Mouse (Mus musculus) neural tube, embryonic 15.5 days (tissue): Measurements from ENCODE around the gene Elovl6. TPM values are rescaled to one million over a fixed set of nuclear protein-coding genes. Genes with fewer than 3 reads are reported as not detected.

Experiments
- ATAC-seq: fragments of 200-750 bp; cut with Nextera tagmentation; 2 replicates; pipeline ENCODE4 v1.8.0; 2017; ENCODE audit warnings: mild to moderate bottlenecking, moderate TSS enrichment, moderate library complexity; ENCODE audit not compliant: low FRiP score
- H3K27ac ChIP-seq: fragments of 300-500 bp; sonication (generic); replicated peaks from 2 replicates; pipeline ENCODE4 v1.5.1; 2015; ENCODE audit warnings: mild to moderate bottlenecking, inconsistent platforms
- H3K27me3 ChIP-seq: fragments of 300-500 bp; sonication (generic); replicated peaks from 2 replicates; pipeline ENCODE4 v1.6.1; 2015; ENCODE audit warnings: inconsistent platforms
- H3K36me3 ChIP-seq: fragments of 300-500 bp; sonication (generic); 2 replicates; pipeline ENCODE4 v1.6.1; 2015; ENCODE audit warnings: inconsistent platforms
- H3K4me1 ChIP-seq: fragments of 300-500 bp; sonication (generic); 2 replicates; pipeline ENCODE4 v1.6.1; 2015; ENCODE audit warnings: inconsistent platforms
- H3K4me2 ChIP-seq: fragments of 300-500 bp; sonication (generic); 2 replicates; pipeline ENCODE4 v1.6.1; 2015; ENCODE audit warnings: inconsistent platforms, mild to moderate bottlenecking, moderate library complexity
- H3K4me3 ChIP-seq: fragments of 300-500 bp; sonication (generic); replicated peaks from 2 replicates; pipeline ENCODE4 v1.5.1; 2015; ENCODE audit warnings: mild to moderate bottlenecking, inconsistent platforms
- H3K9ac ChIP-seq: fragments of 300-500 bp; sonication (generic); replicated peaks from 2 replicates; pipeline ENCODE4 v1.6.1; 2015; ENCODE audit warnings: mild to moderate bottlenecking, inconsistent platforms
- H3K9me3 ChIP-seq: fragments of 300-500 bp; sonication (generic); replicated peaks from 2 replicates; pipeline ENCODE4 v1.6.1; 2016; ENCODE audit warnings: inconsistent platforms
- WGBS: fragments of 180-500 bp; shearing (Covaris S2); methylation state at CpG from one replicate; pipeline ENCODE4 v1.1.7; 2015; ENCODE audit warnings: mixed read lengths; 5-methylcytosine and 5-hydroxymethylcytosine counted together
- polyA plus RNA-seq: library from polyadenylated mRNA; unstranded; fragments of >200 nt; fragmentation: Nextera tagmentation; extraction: Ambion mirVana; gene quantifications from 2 replicates; pipeline ENCODE4 v1.2.1, GENCODE M21; 2015

Gene Elovl6
- polyA plus RNA-seq, 1 experiment from 2014 or later: 41.6 TPM

- Histone ChIP-seq H3K27ac (no peak overlapping the region), H3K4me3 (no peak overlapping the region), H3K4me1 (peaks cover 12% of the 10 kb centered on the region; the same call in 1 of the 2 replicates), H3K36me3 (no peaks in the 10 kb centered on the region), H3K9me3 (no peaks in the 10 kb centered on the region), H3K9ac (no peak overlapping the region), H3K27me3 (no peaks in the 10 kb centered on the region), H3K4me2 (no peak overlapping the region)
- no peak for ATAC-seq
These were observed 118.1 kb downstream of the Elovl6 start for GRCm38 (mm10) chr3:129650293-129650612.

GRCm38 (mm10) chr3:129650931-129651330 is 118.8 kb downstream of the Elovl6 start:
- Histone ChIP-seq H3K27me3 (no peaks in the 10 kb centered on the region), H3K4me2 (no peak overlapping the region), H3K9ac (no peak overlapping the region), H3K36me3 (no peaks in the 10 kb centered on the region), H3K9me3 (no peaks in the 10 kb centered on the region), H3K27ac (no peak overlapping the region), H3K4me3 (no peak overlapping the region), H3K4me1 (peaks cover 9% of the 10 kb centered on the region; the same call in 1 of the 2 replicates)
- WGBS: 21% methylated on average over 1 of the region's 1 CpGs
- no peak for ATAC-seq

GRCm38 (mm10) chr3:129651765-129652164 is 119.6 kb downstream of the Elovl6 start:
- H3K36me3 ChIP-seq: no peaks in the 10 kb centered on the region
- H3K9me3 ChIP-seq: no peaks in the 10 kb centered on the region
- H3K9ac ChIP-seq: no peak overlapping the region
- WGBS: 89% methylated on average over 8 of the region's 8 CpGs
- no peak overlapping the region for H3K4me2 ChIP-seq
- H3K27ac ChIP-seq: no peak overlapping the region
- ATAC-seq: no peak
- H3K4me1 ChIP-seq: peaks cover 9% of the 10 kb centered on the region; the same call in 1 of the 2 replicates
- H3K4me3 ChIP-seq: no peak overlapping the region
- H3K27me3 ChIP-seq: no peaks in the 10 kb centered on the region

- Histone ChIP-seq H3K27me3 (no peaks in the 10 kb centered on the region), H3K36me3 (no peaks in the 10 kb centered on the region), H3K27ac (no peak overlapping the region), H3K4me3 (no peak overlapping the region), H3K4me2 (no peak overlapping the region), H3K9me3 (no peaks in the 10 kb centered on the region), H3K4me1 (peaks cover 5% of the 10 kb centered on the region; the same call in 1 of the 2 replicates), H3K9ac (no peak overlapping the region)
- ATAC-seq: no peak
- WGBS: 93% methylated on average over 4 of the region's 4 CpGs
These were observed 120.3 kb downstream of the Elovl6 start for GRCm38 (mm10) chr3:129652476-129652875.

- H3K4me1 ChIP-seq: no peaks in the 10 kb centered on the region
- no peaks in the 10 kb centered on the region for H3K27me3 ChIP-seq
- no peak overlapping the region for H3K9ac ChIP-seq
- H3K4me2 ChIP-seq: no peak overlapping the region
- H3K27ac ChIP-seq: no peak overlapping the region
- 83% methylated on average over 4 of the region's 4 CpGs for WGBS
- no peaks in the 10 kb centered on the region for H3K36me3 ChIP-seq
- H3K4me3 ChIP-seq: no peak overlapping the region
- H3K9me3 ChIP-seq: no peaks in the 10 kb centered on the region
- ATAC-seq: no peak
These were observed 124.4 kb downstream of the Elovl6 start for GRCm38 (mm10) chr3:129656540-129656939.

- Histone ChIP-seq H3K27me3 (no peaks in the 10 kb centered on the region), H3K9ac (no peak overlapping the region), H3K4me1 (no peaks in the 10 kb centered on the region), H3K4me3 (no peak overlapping the region), H3K4me2 (no peak overlapping the region), H3K9me3 (no peaks in the 10 kb centered on the region), H3K36me3 (no peaks in the 10 kb centered on the region), H3K27ac (no peak overlapping the region)
- WGBS: 84% methylated on average over 9 of the region's 9 CpGs
- no peak for ATAC-seq
These were observed 125.1 kb downstream of the Elovl6 start for GRCm38 (mm10) chr3:129657222-129657621.

- no peak overlapping the region for H3K4me2 ChIP-seq
- no peak overlapping the region for H3K27ac ChIP-seq
- WGBS: 89% methylated on average over 11 of the region's 11 CpGs
These were observed 125.6 kb downstream of the Elovl6 start for GRCm38 (mm10) chr3:129657775-129658174.

GRCm38 (mm10) chr3:129658776-129659175 is 126.6 kb downstream of the Elovl6 start:
- H3K27me3 ChIP-seq: no peaks in the 10 kb centered on the region
- no peaks in the 10 kb centered on the region for H3K36me3 ChIP-seq
- no peaks in the 10 kb centered on the region for H3K9me3 ChIP-seq
- WGBS: 91% methylated on average over 7 of the region's 7 CpGs
- H3K27ac ChIP-seq: no peak overlapping the region
- H3K4me2 ChIP-seq: no peak overlapping the region
- H3K9ac ChIP-seq: no peak overlapping the region
- H3K4me1 ChIP-seq: no peaks in the 10 kb centered on the region
- no peak for ATAC-seq
- no peak overlapping the region for H3K4me3 ChIP-seq

More at GRCm38 (mm10) chr3:129657775-129658174, 125.6 kb downstream of the Elovl6 start:
- H3K4me3 ChIP-seq: no peak overlapping the region
- no peaks in the 10 kb centered on the region for H3K4me1 ChIP-seq
- no peaks in the 10 kb centered on the region for H3K36me3 ChIP-seq
- no peak for ATAC-seq
- H3K9me3 ChIP-seq: no peaks in the 10 kb centered on the region
- H3K27me3 ChIP-seq: no peaks in the 10 kb centered on the region
- H3K9ac ChIP-seq: no peak overlapping the region

GRCm38 (mm10) chr3:129663906-129664305 is 131.8 kb downstream of the Elovl6 start:
- no peaks in the 10 kb centered on the region for H3K36me3 ChIP-seq
- WGBS: 83% methylated on average over 2 of the region's 2 CpGs
- H3K4me1 ChIP-seq: no peaks in the 10 kb centered on the region
- ATAC-seq: no peak
- no peak overlapping the region for H3K27ac ChIP-seq
- H3K27me3 ChIP-seq: no peaks in the 10 kb centered on the region
- H3K4me3 ChIP-seq: no peak overlapping the region
- no peak overlapping the region for H3K9ac ChIP-seq
- H3K4me2 ChIP-seq: no peak overlapping the region
- 0 out of 2 replicates have a peak, but pooled peaks cover 4% of the 10 kb centered on the region for H3K9me3 ChIP-seq

GRCm38 (mm10) chr3:129675923-129676322 is 143.8 kb downstream of the Elovl6 start:
- no peak overlapping the region for H3K27ac ChIP-seq
- no peaks in the 10 kb centered on the region for H3K4me1 ChIP-seq
- 97% methylated on average over 7 of the region's 7 CpGs for WGBS
- H3K4me2 ChIP-seq: no peak overlapping the region
- no peak overlapping the region for H3K9ac ChIP-seq
- H3K36me3 ChIP-seq: no peaks in the 10 kb centered on the region
- H3K9me3 ChIP-seq: no peaks in the 10 kb centered on the region
- no peaks in the 10 kb centered on the region for H3K27me3 ChIP-seq
- H3K4me3 ChIP-seq: no peak overlapping the region
- ATAC-seq: no peak

GRCm38 (mm10) chr3:129680258-129680657 is 148.1 kb downstream of the Elovl6 start:
- Histone ChIP-seq H3K4me1 (no peaks in the 10 kb centered on the region), H3K27ac (no peak overlapping the region), H3K36me3 (no peaks in the 10 kb centered on the region), H3K4me3 (no peak overlapping the region), H3K4me2 (no peak overlapping the region), H3K27me3 (no peaks in the 10 kb centered on the region), H3K9me3 (no peaks in the 10 kb centered on the region), H3K9ac (no peak overlapping the region)
- WGBS: 66% methylated on average over 5 of the region's 5 CpGs
- no peak for ATAC-seq

- Histone ChIP-seq H3K4me2 (no peak overlapping the region), H3K9ac (no peak overlapping the region), H3K27me3 (no peaks in the 10 kb centered on the region), H3K4me1 (0 out of 2 replicates have a peak, but pooled peaks cover 2% of the 10 kb centered on the region), H3K27ac (no peak overlapping the region), H3K9me3 (no peaks in the 10 kb centered on the region), H3K36me3 (no peaks in the 10 kb centered on the region), H3K4me3 (no peak overlapping the region)
- no peak for ATAC-seq
- WGBS: 95% methylated on average over 4 of the region's 4 CpGs
These were observed 149.7 kb downstream of the Elovl6 start for GRCm38 (mm10) chr3:129681841-129682240.

GRCm38 (mm10) chr3:129682389-129682788 is 150.2 kb downstream of the Elovl6 start:
- 82% methylated on average over 10 of the region's 10 CpGs for WGBS
- ATAC-seq: no peak
- H3K9me3 ChIP-seq: no peaks in the 10 kb centered on the region

More at GRCm38 (mm10) chr3:129682389-129682788, 150.2 kb downstream of the Elovl6 start:
- H3K9ac ChIP-seq: no peak overlapping the region
- H3K4me3 ChIP-seq: no peak overlapping the region
- no peak overlapping the region for H3K27ac ChIP-seq
- no peaks in the 10 kb centered on the region for H3K27me3 ChIP-seq
- H3K4me2 ChIP-seq: no peak overlapping the region
- H3K36me3 ChIP-seq: no peaks in the 10 kb centered on the region
- H3K4me1 ChIP-seq: 0 out of 2 replicates have a peak, but pooled peaks cover 3% of the 10 kb centered on the region
